Mouse (Mus musculus): ENCODE results near the gene Trappc4.

DNA sequence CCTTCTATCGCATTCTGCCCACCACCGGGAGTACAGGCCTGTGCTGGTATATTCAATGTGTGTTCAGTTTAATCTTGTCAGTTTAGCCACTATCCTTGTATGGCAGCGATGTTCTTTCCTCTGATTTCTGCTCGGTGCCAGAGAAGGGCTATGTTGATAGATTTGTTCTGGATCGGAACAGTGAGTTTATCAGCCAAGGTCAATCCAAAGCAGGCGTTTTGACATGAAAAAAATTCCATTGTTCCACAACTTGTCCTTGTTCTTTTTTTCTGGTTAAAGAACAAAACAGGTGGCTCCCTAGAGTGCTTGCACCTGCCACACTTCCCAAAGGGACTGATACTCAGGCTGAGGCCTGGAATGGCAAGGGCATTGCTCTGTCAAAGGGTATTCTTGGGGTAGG, 31.3 kb downstream of the Trappc4 start:
- no peak for TF ChIP-seq GATA1 (IDR thresholded peaks at IDR 0.05; ENCODE audit: low read length)
- no peak for TF ChIP-seq TAL1 (IDR thresholded peaks at IDR 0.05; ENCODE audit: low read length)

Measured in erythroblast, embryonic 14.5 days (primary cell).